17 mouse cellular contexts compared by ENCODE assay signal in the genomic region with DNA sequence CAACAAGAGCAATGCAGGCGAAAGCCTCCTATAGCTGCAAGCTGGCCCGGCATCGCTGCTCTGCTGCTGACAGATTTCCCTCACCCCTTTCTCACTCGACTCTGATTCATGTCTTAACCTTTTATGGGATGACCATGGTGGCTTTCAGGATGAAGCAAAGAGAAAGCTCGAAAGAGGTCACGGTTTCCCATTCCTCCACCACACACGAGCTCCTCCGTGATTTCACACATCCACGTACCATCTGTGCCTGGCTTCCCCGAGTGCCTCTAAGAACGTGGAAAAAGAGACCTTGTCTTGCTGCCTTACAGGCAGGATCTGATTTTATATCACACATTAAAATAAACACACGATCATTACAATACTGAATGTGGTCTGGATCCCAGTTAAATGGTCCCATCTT.
A peak's percentile ranks its signal among the peaks of the same experiment; 100 is the strongest.
DNase-seq lines count a peak whose midpoint lies in the region; ATAC-seq lines count a peak whose summit lies in the region.
"Had no signal": no experiment of that assay in that cellular context is flagged by ENCODE, and none has a peak within 500 bp of the region (broad histone marks: within the 10 kb centered on the region; RNA-seq: fewer than 3 reads in every experiment).

No protein-coding gene starts in this region.

- H3K4me2 ChIP-seq in forebrain, embryonic 15.5 days (replicated peaks): no peak overlapping the region
- no peak overlapping the region for H3K4me2 ChIP-seq in neural tube, embryonic 15.5 days
- H3K4me2 ChIP-seq in heart, embryonic 11.5 days: no peak overlapping the region
- H3K4me2 ChIP-seq: embryonic facial prominence, embryonic 12.5 days had no signal

- H3K9me3 ChIP-seq in forebrain, embryonic 15.5 days: no peaks in the 10 kb centered on the region
- H3K9me3 ChIP-seq in forebrain, embryonic 10.5 days: 0 out of 2 replicates have a peak, but pooled peaks cover 4% of the 10 kb centered on the region
- no peaks in the 10 kb centered on the region for H3K9me3 ChIP-seq in neural tube, embryonic 15.5 days (replicated peaks)
- no peaks in the 10 kb centered on the region for H3K9me3 ChIP-seq in heart, embryonic 11.5 days (replicated peaks; ENCODE audit: control insufficient read depth, low read length)
- H3K9me3 ChIP-seq: embryonic facial prominence, embryonic 12.5 days had no signal

- H3K27me3 ChIP-seq in forebrain, embryonic 15.5 days: no peaks in the 10 kb centered on the region
- H3K27me3 ChIP-seq in forebrain, embryonic 10.5 days (ENCODE audit: poor library complexity, severe bottlenecking): 0 out of 2 replicates have a peak, but pooled peaks cover 4% of the 10 kb centered on the region
- no peaks in the 10 kb centered on the region for H3K27me3 ChIP-seq in neural tube, embryonic 15.5 days (replicated peaks)
- peaks cover 2% of the 10 kb centered on the region; the same call in 1 of the 2 replicates for H3K27me3 ChIP-seq in heart, embryonic 11.5 days (ENCODE audit: control insufficient read depth, insufficient read depth, low read length)
- H3K27me3 ChIP-seq: embryonic facial prominence, embryonic 12.5 days had no signal

- 82% methylated on average over 12 of the region's 12 CpGs for WGBS in forebrain, embryonic 15.5 days
- 88% methylated on average over 12 of the region's 12 CpGs for WGBS in forebrain, embryonic 10.5 days
- WGBS in neural tube, embryonic 15.5 days: 65% methylated on average over 12 of the region's 12 CpGs
- 77% methylated on average over 12 of the region's 12 CpGs for WGBS in heart, embryonic 11.5 days (ENCODE audit: insufficient replicate concordance)

- H3K27ac ChIP-seq in forebrain, embryonic 15.5 days (replicated peaks): 0 out of 2 replicates have a peak overlapping the region, but pooled peaks have one; percentile 6
- H3K27ac ChIP-seq in forebrain, embryonic 10.5 days: no peak overlapping the region
- peak overlapping the region; percentile 56 for H3K27ac ChIP-seq in neural tube, embryonic 15.5 days (replicated peaks)
- H3K27ac ChIP-seq in heart, embryonic 11.5 days (ENCODE audit: low read depth, low read length): no peak overlapping the region
- H3K27ac ChIP-seq: embryonic facial prominence, embryonic 12.5 days; macrophage had no signal

- no peak overlapping the region for H3K4me3 ChIP-seq in forebrain, embryonic 15.5 days
- H3K4me3 ChIP-seq in forebrain, embryonic 10.5 days: no peak overlapping the region
- H3K4me3 ChIP-seq in neural tube, embryonic 15.5 days (replicated peaks): no peak overlapping the region
- no peak overlapping the region for H3K4me3 ChIP-seq in heart, embryonic 11.5 days (ENCODE audit: low read depth, low read length)
- H3K4me3 ChIP-seq: embryonic facial prominence, embryonic 12.5 days had no signal

- no peak for ATAC-seq in forebrain, embryonic 15.5 days (replicated peaks)
- peak; percentile 27; the same call in 1 of the 2 replicates for ATAC-seq in neural tube, embryonic 15.5 days (ENCODE audit: low FRiP score)
- no peak for ATAC-seq in heart, embryonic 11.5 days (replicated peaks; ENCODE audit: insufficient number of reproducible peaks, low FRiP score, low TSS enrichment)
- ATAC-seq: hindbrain, embryonic 16.5 days had no signal

- H3K4me1 ChIP-seq in forebrain, embryonic 15.5 days: peaks cover 7% of the 10 kb centered on the region; the same call in 1 of the 2 replicates
- peaks cover 5% of the 10 kb centered on the region; the same call in 1 of the 2 replicates for H3K4me1 ChIP-seq in forebrain, embryonic 10.5 days
- H3K4me1 ChIP-seq in neural tube, embryonic 15.5 days: peaks cover 8% of the 10 kb centered on the region; the same call in 1 of the 2 replicates
- H3K4me1 ChIP-seq in heart, embryonic 11.5 days (ENCODE audit: control insufficient read depth, insufficient read depth, low read length): no peaks in the 10 kb centered on the region
- H3K4me1 ChIP-seq: embryonic facial prominence, embryonic 12.5 days had no signal

- H3K36me3 ChIP-seq in forebrain, embryonic 15.5 days: no peaks in the 10 kb centered on the region
- H3K36me3 ChIP-seq in forebrain, embryonic 10.5 days (replicated peaks): no peaks in the 10 kb centered on the region
- H3K36me3 ChIP-seq in neural tube, embryonic 15.5 days: no peaks in the 10 kb centered on the region
- no peaks in the 10 kb centered on the region for H3K36me3 ChIP-seq in heart, embryonic 11.5 days (ENCODE audit: control insufficient read depth, insufficient read depth, low read length)
- H3K36me3 ChIP-seq: embryonic facial prominence, embryonic 12.5 days had no signal

- DNase-seq in forebrain, embryonic 10.5 days (ENCODE audit: extremely low spot score, low spot score): no peak
- DNase-seq in neural tube, embryonic 10.5 days (ENCODE audit: extremely low spot score, low spot score): no peak
- DNase-seq in frontal cortex, postnatal 36 days (ENCODE audit: low spot score in 2 of 2): peak; percentile 75 to 83
- DNase-seq in telencephalon, adult 2 months (ENCODE audit: low read depth, low spot score): peak; percentile 80
- DNase-seq: cerebellum, adult 8-10 months; heart, adult 11 months; kidney, adult 11 months; kidney, postnatal 25 days; lung, adult 2 months; retina, postnatal 1 day; thymus, adult 18-20 months had no signal

- no peak overlapping the region for H3K9ac ChIP-seq in forebrain, embryonic 15.5 days (replicated peaks)
- H3K9ac ChIP-seq in neural tube, embryonic 15.5 days (replicated peaks): no peak overlapping the region
- H3K9ac ChIP-seq in heart, embryonic 11.5 days (ENCODE audit: low read depth, low read length): no peak overlapping the region
- H3K9ac ChIP-seq: embryonic facial prominence, embryonic 12.5 days had no signal

Comparison
In these comparisons a context has a peak if more than half of its experiments do, and no peak if none do; other contexts are left out.
1. H3K27ac ChIP-seq: peak in forebrain, embryonic 15.5 days (single experiment) and neural tube, embryonic 15.5 days (single experiment); none in forebrain, embryonic 10.5 days (single experiment) and heart, embryonic 11.5 days (single experiment).
2. DNase-seq: peak in frontal cortex, postnatal 36 days (2 of 2) and telencephalon, adult 2 months (single experiment); none in forebrain, embryonic 10.5 days (single experiment) and neural tube, embryonic 10.5 days (single experiment).